Mouse (Mus musculus) megakaryocyte, embryonic 14.5 days (primary cell): ENCODE measurements around the gene Plekhg3.

ENCODE experiments used
- FLI1 ChIP-seq: IDR thresholded peaks from 2 replicates; pipeline ENCODE4 v1.6.1; 2012; ENCODE audit warnings: low read length, inconsistent platforms, mixed read lengths
- GATA1 ChIP-seq: IDR thresholded peaks from 3 replicates; pipeline ENCODE4 v1.6.1; 2012; ENCODE audit warnings: mixed read lengths, low read length, inconsistent platforms, borderline replicate concordance

GRCm38 (mm10) chr12:76482948-76483347, 47.7 kb upstream of the Plekhg3 start:
- TF ChIP-seq GATA1 (no peak), FLI1 (no peak)
